Mouse (Mus musculus) frontal cortex, adult 2 months (tissue): ENCODE data around the gene Clec4g. TPM values are rescaled to one million over a fixed set of nuclear protein-coding genes. Genes with fewer than 3 reads are reported as not detected.

Experiments used
- DNase-seq, 2 experiments: peaks; one replicate each; pipeline ENCODE4 v3.0.0; 2022; ENCODE audit warnings: low spot score in 1 of 2; ENCODE audit errors: extremely low spot score in 1 of 2
- polyA plus RNA-seq: library from polyadenylated mRNA; depleted of rRNA; stranded (reverse); fragments of >200 nt; gene quantifications from 2 replicates; pipeline ENCODE4 v1.2.3, GENCODE M21; 2012; rRNA removed

Gene Clec4g
- polyA plus RNA-seq, 1 experiment = 0.20 TPM

- DNase-seq = no peak
Measured at GRCm38 (mm10) chr8:3679656-3680055, 40.8 kb downstream of the Clec4g start.

DNA sequence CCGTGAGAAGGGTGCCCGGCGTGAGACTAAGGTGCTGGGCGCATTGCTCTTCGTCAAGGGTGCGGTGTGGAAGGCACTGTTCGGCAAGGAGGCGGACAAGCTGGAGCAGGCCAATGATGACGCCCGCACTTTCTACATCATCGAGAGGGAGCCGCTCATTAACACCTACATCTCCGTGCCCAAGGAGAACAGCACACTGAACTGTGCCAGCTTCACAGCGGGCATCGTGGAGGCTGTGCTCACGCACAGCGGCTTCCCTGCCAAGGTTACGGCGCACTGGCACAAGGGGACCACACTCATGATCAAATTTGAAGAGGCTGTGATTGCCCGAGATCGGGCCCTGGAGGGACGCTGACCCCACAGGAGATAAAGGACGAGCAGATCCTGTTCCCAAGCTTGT, 41.2 kb downstream of the Clec4g start:
- no peak for DNase-seq

DNA sequence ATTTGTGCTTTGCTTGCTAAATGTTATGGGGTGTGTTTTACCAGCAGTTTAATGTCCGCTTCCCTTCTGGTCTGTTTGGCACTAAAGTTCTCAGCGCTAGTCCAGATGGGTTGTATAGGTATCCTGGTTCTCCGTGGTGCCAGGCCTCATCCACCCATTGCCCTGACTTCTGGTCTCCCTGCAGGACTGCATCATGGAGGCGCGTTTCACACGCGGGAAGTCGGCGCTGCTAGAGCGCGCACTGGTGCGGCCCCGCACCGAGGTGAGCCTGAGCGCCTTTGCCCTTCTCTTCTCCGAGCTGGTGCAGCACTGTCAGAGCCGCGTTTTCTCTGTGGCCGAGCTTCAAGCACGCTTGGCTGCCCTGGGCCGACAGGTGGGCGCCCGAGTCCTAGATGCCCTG, 41.6 kb downstream of the Clec4g start:
- DNase-seq = no peak

DNA sequence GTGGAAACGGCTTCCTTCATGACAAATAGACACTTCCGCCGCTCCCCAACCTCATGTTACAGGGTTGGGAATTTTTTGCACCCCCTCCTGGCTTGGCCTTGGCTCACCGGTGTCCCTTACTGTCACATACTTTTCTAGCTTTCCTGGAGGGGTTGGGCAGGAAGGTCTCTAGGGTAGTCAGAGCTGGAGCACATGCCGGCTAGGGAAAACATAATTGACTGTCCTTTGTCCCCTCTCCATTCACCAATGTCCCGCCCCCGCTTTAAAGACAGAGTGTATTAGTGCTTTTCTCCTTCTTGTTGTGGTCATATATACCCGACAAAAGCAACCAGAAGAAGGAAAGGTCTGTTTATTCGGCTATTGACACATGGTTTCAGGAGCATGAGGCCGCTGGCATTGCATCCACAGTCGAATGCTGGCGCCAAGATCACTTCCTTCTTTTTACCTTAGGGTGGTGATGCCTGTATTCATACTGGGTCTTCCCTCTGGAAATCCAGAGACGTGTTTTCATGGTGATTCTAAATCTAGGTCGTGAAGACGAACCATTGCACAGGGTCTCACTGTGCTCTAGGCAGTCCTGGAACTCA, 43.4 kb downstream of the Clec4g start:
- DNase-seq = no peak

- peak; percentile 86 to 97 for DNase-seq
Measured at GRCm38 (mm10) chr8:3676131-3676992, 44.1 kb downstream of the Clec4g start, which contains the start of gene Trappc5. Gene Trappc5 (plus strand): TSS chr8:3676299.

- DNase-seq = no peak
Measured at GRCm38 (mm10) chr8:3674671-3675070, 45.8 kb downstream of the Clec4g start.

- peak; percentile 80 to 95 for DNase-seq
Measured at GRCm38 (mm10) chr8:3671980-3672491, 48.4 kb downstream of the Clec4g start, which contains the start of gene Fcor. Gene Fcor (minus strand): TSS chr8:3672362.

DNA sequence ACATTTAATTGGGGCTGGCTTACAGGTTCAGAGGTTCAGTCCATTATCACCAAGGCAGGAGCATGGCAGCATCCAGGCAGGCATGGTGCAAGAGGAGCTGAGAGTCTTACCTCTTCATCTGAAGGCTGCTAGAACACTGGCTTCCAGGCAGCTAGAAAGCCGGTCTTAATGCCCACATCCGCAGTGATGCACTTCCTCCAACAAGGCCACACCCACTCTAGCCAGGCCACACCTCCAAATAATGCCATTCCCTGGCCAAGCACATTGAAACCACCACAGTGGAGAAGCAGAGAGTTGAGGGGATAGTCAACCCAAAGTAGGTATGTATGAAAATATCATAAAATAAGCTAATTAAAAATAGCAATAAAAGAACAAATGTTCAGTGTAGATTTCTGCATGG, 50.1 kb downstream of the Clec4g start:
- no peak for DNase-seq

DNA sequence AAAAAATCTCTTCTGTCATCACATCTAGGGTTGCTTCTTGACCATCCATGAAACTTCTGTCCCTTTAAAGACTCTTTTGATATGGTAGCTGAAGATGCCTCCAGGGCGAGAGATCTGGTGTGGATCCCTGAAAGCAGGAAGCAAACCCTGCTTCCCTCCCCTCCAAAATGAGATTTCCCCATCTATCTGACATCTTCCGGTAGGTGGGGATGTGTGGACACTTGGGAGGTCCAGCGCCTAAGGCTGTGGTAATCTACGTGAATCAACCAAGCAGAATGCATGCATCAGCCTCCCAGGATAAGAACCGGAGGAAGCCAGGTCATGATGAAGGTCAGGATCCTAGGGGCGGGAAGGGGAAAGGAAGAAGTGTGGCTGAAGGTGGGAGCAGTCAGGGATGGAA, 54.9 kb downstream of the Clec4g start, which contains the start of gene Mcemp1:
Gene Mcemp1 (plus strand): TSS at position 248 of the 400 bp plus-strand sequence.
- no peak for DNase-seq

- no peak for DNase-seq
Measured at GRCm38 (mm10) chr8:3664405-3664804, 56.0 kb downstream of the Clec4g start.

DNA sequence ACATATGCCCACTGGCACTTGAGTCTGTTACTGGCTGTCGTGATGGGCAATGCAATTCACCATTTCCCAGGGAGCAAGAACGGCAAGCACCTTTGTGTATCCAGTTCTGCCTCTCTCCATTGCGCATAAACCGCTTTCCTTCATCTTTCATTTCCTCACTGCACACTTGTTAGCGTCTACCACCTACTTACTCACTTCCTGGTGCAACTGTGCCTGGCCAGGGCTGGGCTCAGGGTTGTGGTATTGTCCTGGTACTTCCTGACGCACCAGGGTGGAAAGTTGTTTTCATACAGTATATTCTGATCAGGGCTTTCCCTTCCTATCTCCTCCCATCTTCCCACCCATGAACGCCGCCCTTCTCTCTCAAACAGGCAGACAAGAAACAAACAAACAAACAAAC, 59.6 kb downstream of the Clec4g start:
- DNase-seq = no peak

Other genes with a start within 250 kb of the Clec4g start
- gene Tex45, start 249.8 kb downstream of the Clec4g start, polyA plus RNA-seq = 0.19 and 0.28 TPM in 2 replicates
- gene Zfp358, start 227.5 kb downstream of the Clec4g start, polyA plus RNA-seq = 48.5 and 50.2 TPM in 2 replicates
- 215 and 230 TPM in 2 replicates for gene Mcoln1, start 220.2 kb downstream of the Clec4g start, polyA plus RNA-seq
- gene Pnpla6, start 205.3 kb downstream of the Clec4g start, polyA plus RNA-seq = 65.5 and 79.6 TPM in 2 replicates
- 0.56 TPM in 1 of 2 replicates, not detected in the other for gene C330021F23Rik, start 152.7 kb downstream of the Clec4g start, polyA plus RNA-seq
- gene Camsap3, start 133.4 kb downstream of the Clec4g start, polyA plus RNA-seq = 31.7 and 32.7 TPM in 2 replicates
- gene Xab2, start 99.3 kb downstream of the Clec4g start, polyA plus RNA-seq = 56.1 and 56.4 TPM in 2 replicates
- gene Pet100, start 99.1 kb downstream of the Clec4g start, polyA plus RNA-seq = 66.2 and 68.9 TPM in 2 replicates
- gene Pcp2, start 95.1 kb downstream of the Clec4g start, polyA plus RNA-seq = 1.5 and 2.2 TPM in 2 replicates
- 292 and 302 TPM in 2 replicates for gene Stxbp2, start 89.7 kb downstream of the Clec4g start, polyA plus RNA-seq
- gene Retn, start 64.9 kb downstream of the Clec4g start, polyA plus RNA-seq = 3.1 and 3.7 TPM in 2 replicates
- 0.23 and 0.24 TPM in 2 replicates for gene Mcemp1, start 54.9 kb downstream of the Clec4g start, polyA plus RNA-seq
- 17.4 and 17.6 TPM in 2 replicates for gene Fcor, start 48.3 kb downstream of the Clec4g start, polyA plus RNA-seq
- 36.2 and 37.3 TPM in 2 replicates for gene Trappc5, start 44.4 kb downstream of the Clec4g start, polyA plus RNA-seq
- gene Fcer2a, start 26.5 kb downstream of the Clec4g start, polyA plus RNA-seq = 0.10 TPM in 1 of 2 replicates, not detected in the other
- 0.54 TPM in 1 of 2 replicates, not detected in the other for gene Cd209a, start 28.3 kb upstream of the Clec4g start, polyA plus RNA-seq
- gene Cd209e, start 133.7 kb upstream of the Clec4g start, polyA plus RNA-seq = not detected in 2 replicates
- not detected in 2 replicates for gene Cd209d, start 157.9 kb upstream of the Clec4g start, polyA plus RNA-seq
- 0.34 TPM in 1 of 2 replicates, not detected in the other for gene Cd209b, start 206.2 kb upstream of the Clec4g start, polyA plus RNA-seq
- 0.42 and 0.46 TPM in 2 replicates for gene Cd209c, start 234.1 kb upstream of the Clec4g start, polyA plus RNA-seq